Mouse (Mus musculus): ENCODE data around the gene Reep6. TPM values are rescaled to one million over a fixed set of nuclear protein-coding genes. Genes with fewer than 3 reads are reported as not detected.

The Reep6 gene
- polyA plus RNA-seq, 1 experiment from 2014 or later, result 5.7 TPM

- WGBS, result 81% methylated on average over 7 of the region's 7 CpGs
- Histone ChIP-seq H3K36me3 (peaks cover 56% of the 10 kb centered on the region), H3K4me1 (peaks cover 30% of the 10 kb centered on the region), H3K27ac (no peak overlapping the region), H3K9me3 (no peaks in the 10 kb centered on the region), H3K27me3 (no peaks in the 10 kb centered on the region), H3K9ac (no peak overlapping the region), H3K4me3 (no peak overlapping the region), H3K4me2 (replicated peaks) (no peak overlapping the region)
- no peak for ATAC-seq (ENCODE audit: insufficient number of reproducible peaks, insufficient read depth, low FRiP score, low TSS enrichment)
Measured at GRCm38 (mm10) chr10:80382641-80383365, 53.0 kb downstream of the Reep6 start.

- WGBS, result 67% methylated on average over 4 of the region's 4 CpGs
- H3K27me3 ChIP-seq, result no peaks in the 10 kb centered on the region
- 0 out of 2 replicates have a peak overlapping the region, but pooled peaks have one; percentile 81 for H3K4me2 ChIP-seq (replicated peaks)
- no peak for ATAC-seq (ENCODE audit: insufficient number of reproducible peaks, insufficient read depth, low FRiP score, low TSS enrichment)
- H3K4me3 ChIP-seq, result no peak overlapping the region
- H3K9me3 ChIP-seq, result no peaks in the 10 kb centered on the region
- H3K36me3 ChIP-seq, result peaks cover 56% of the 10 kb centered on the region
- H3K27ac ChIP-seq, result no peak overlapping the region
- peaks cover 35% of the 10 kb centered on the region for H3K4me1 ChIP-seq
- 0 out of 2 replicates have a peak overlapping the region, but pooled peaks have one; percentile 2 for H3K9ac ChIP-seq
Measured at GRCm38 (mm10) chr10:80383431-80383830, 53.7 kb downstream of the Reep6 start.

GRCm38 (mm10) chr10:80384115-80384639 lies 54.4 kb downstream of the Reep6 start:
- 0 out of 2 replicates have a peak overlapping the region, but pooled peaks have one; percentile 17 for H3K27ac ChIP-seq
- peaks cover 38% of the 10 kb centered on the region for H3K4me1 ChIP-seq
- no peaks in the 10 kb centered on the region for H3K9me3 ChIP-seq
- H3K4me2 ChIP-seq (replicated peaks), result peak overlapping the region; percentile 81
- no peak for ATAC-seq (ENCODE audit: insufficient number of reproducible peaks, insufficient read depth, low FRiP score, low TSS enrichment)
- H3K9ac ChIP-seq, result peak overlapping the region; percentile 90
- WGBS, result 78% methylated on average over 4 of the region's 4 CpGs
- H3K4me3 ChIP-seq, result peak overlapping the region; percentile 98
- H3K36me3 ChIP-seq, result peaks cover 55% of the 10 kb centered on the region
- no peaks in the 10 kb centered on the region for H3K27me3 ChIP-seq

- Histone ChIP-seq H3K27ac (peak overlapping the region; percentile 89), H3K9ac (peak overlapping the region; percentile 90), H3K4me1 (peaks cover 38% of the 10 kb centered on the region), H3K4me3 (peak overlapping the region; percentile 98), H3K27me3 (no peaks in the 10 kb centered on the region), H3K4me2 (replicated peaks) (peak overlapping the region; percentile 81), H3K9me3 (no peaks in the 10 kb centered on the region), H3K36me3 (peaks cover 51% of the 10 kb centered on the region)
- 75% methylated on average over 7 of the region's 7 CpGs for WGBS
- no peak for ATAC-seq (ENCODE audit: insufficient number of reproducible peaks, insufficient read depth, low FRiP score, low TSS enrichment)
Measured at GRCm38 (mm10) chr10:80384709-80385108, 55.0 kb downstream of the Reep6 start.

- H3K9me3 ChIP-seq, result no peaks in the 10 kb centered on the region
- peak overlapping the region; percentile 89 for H3K27ac ChIP-seq
- H3K4me2 ChIP-seq (replicated peaks), result peak overlapping the region; percentile 81
- peak overlapping the region; percentile 90 for H3K9ac ChIP-seq
- WGBS, result 8% methylated on average over 7 of the region's 7 CpGs
- ATAC-seq (ENCODE audit: insufficient number of reproducible peaks, insufficient read depth, low FRiP score, low TSS enrichment), result no peak
- H3K27me3 ChIP-seq, result no peaks in the 10 kb centered on the region
- H3K4me3 ChIP-seq, result peak overlapping the region; percentile 98
- H3K4me1 ChIP-seq, result peaks cover 38% of the 10 kb centered on the region
- peaks cover 53% of the 10 kb centered on the region for H3K36me3 ChIP-seq
Measured at GRCm38 (mm10) chr10:80385310-80385709, 55.6 kb downstream of the Reep6 start.

Small RNA genes within 50 kb of the gene (microRNA-seq; reads per million reads assigned to microRNA genes)
- not detected for gene Gm22721

Other genes starting within 250 kb of the Reep6 start
- 15.2 and 16.1 TPM in 2 replicates for gene Sbno2, start 224.4 kb upstream of the Reep6 start, polyA plus RNA-seq (2016; fragmentation: Nextera tagmentation; extraction: Ambion mirVana)
- gene Stk11, start 214.2 kb upstream of the Reep6 start, polyA plus RNA-seq (2016; fragmentation: Nextera tagmentation; extraction: Ambion mirVana), result 17.2 and 18.5 TPM in 2 replicates
- 457 and 481 TPM in 2 replicates for gene Atp5d, start 191.3 kb upstream of the Reep6 start, polyA plus RNA-seq (2016; fragmentation: Nextera tagmentation; extraction: Ambion mirVana)
- 8.4 and 8.5 TPM in 2 replicates for gene Cbarp, start 189.1 kb upstream of the Reep6 start, polyA plus RNA-seq (2016; fragmentation: Nextera tagmentation; extraction: Ambion mirVana)
- gene Midn, start 181.7 kb upstream of the Reep6 start, polyA plus RNA-seq (2016; fragmentation: Nextera tagmentation; extraction: Ambion mirVana), result 33.4 and 35.1 TPM in 2 replicates
- gene Cirbp, start 164.0 kb upstream of the Reep6 start, polyA plus RNA-seq (2016; fragmentation: Nextera tagmentation; extraction: Ambion mirVana), result 151 and 159 TPM in 2 replicates
- 11.6 and 13.0 TPM in 2 replicates for gene 1600002K03Rik, start 157.0 kb upstream of the Reep6 start, polyA plus RNA-seq (2016; fragmentation: Nextera tagmentation; extraction: Ambion mirVana)
- gene Efna2, start 150.5 kb upstream of the Reep6 start, polyA plus RNA-seq (2016; fragmentation: Nextera tagmentation; extraction: Ambion mirVana), result 55.8 and 56.9 TPM in 2 replicates
- 85.1 and 93.4 TPM in 2 replicates for gene Mum1, start 103.5 kb upstream of the Reep6 start, polyA plus RNA-seq (2016; fragmentation: Nextera tagmentation; extraction: Ambion mirVana)
- gene Ndufs7, start 80.8 kb upstream of the Reep6 start, polyA plus RNA-seq (2016; fragmentation: Nextera tagmentation; extraction: Ambion mirVana), result 260 and 269 TPM in 2 replicates
- 33.8 and 38.6 TPM in 2 replicates for gene Gamt, start 68.9 kb upstream of the Reep6 start, polyA plus RNA-seq (2016; fragmentation: Nextera tagmentation; extraction: Ambion mirVana)
- 70.7 and 71.8 TPM in 2 replicates for gene Dazap1, start 68.5 kb upstream of the Reep6 start, polyA plus RNA-seq (2016; fragmentation: Nextera tagmentation; extraction: Ambion mirVana)
- 851 and 902 TPM in 2 replicates for gene Rps15, start 37.5 kb upstream of the Reep6 start, polyA plus RNA-seq (2016; fragmentation: Nextera tagmentation; extraction: Ambion mirVana)
- 18.3 and 21.7 TPM in 2 replicates for gene Apc2, start 34.0 kb upstream of the Reep6 start, polyA plus RNA-seq (2016; fragmentation: Nextera tagmentation; extraction: Ambion mirVana)
- 50.0 and 50.3 TPM in 2 replicates for gene 2310011J03Rik, start 9.4 kb upstream of the Reep6 start, polyA plus RNA-seq (2016; fragmentation: Nextera tagmentation; extraction: Ambion mirVana)
- gene Pcsk4, start 455 bp upstream of the Reep6 start, polyA plus RNA-seq (2016; fragmentation: Nextera tagmentation; extraction: Ambion mirVana), result 4.5 and 5.1 TPM in 2 replicates
- gene Adamtsl5, start 18.5 kb downstream of the Reep6 start, polyA plus RNA-seq (2016; fragmentation: Nextera tagmentation; extraction: Ambion mirVana), result 1.0 and 2.2 TPM in 2 replicates
- gene Plk5, start 26.5 kb downstream of the Reep6 start, polyA plus RNA-seq (2016; fragmentation: Nextera tagmentation; extraction: Ambion mirVana), result 0.87 and 1.2 TPM in 2 replicates
- 13.1 and 14.9 TPM in 2 replicates for gene Mex3d, start 57.7 kb downstream of the Reep6 start, polyA plus RNA-seq (2016; fragmentation: Nextera tagmentation; extraction: Ambion mirVana)
- gene Mbd3, start 69.6 kb downstream of the Reep6 start, polyA plus RNA-seq (2016; fragmentation: Nextera tagmentation; extraction: Ambion mirVana), result 332 and 349 TPM in 2 replicates
- gene Uqcr11, start 76.9 kb downstream of the Reep6 start, polyA plus RNA-seq (2016; fragmentation: Nextera tagmentation; extraction: Ambion mirVana), result 403 and 464 TPM in 2 replicates
- gene Tcf3, start 103.7 kb downstream of the Reep6 start, polyA plus RNA-seq (2016; fragmentation: Nextera tagmentation; extraction: Ambion mirVana), result 251 and 258 TPM in 2 replicates
- 0.10 and 0.13 TPM in 2 replicates for gene Onecut3, start 164.9 kb downstream of the Reep6 start, polyA plus RNA-seq (2016; fragmentation: Nextera tagmentation; extraction: Ambion mirVana)
- 0.19 and 0.23 TPM in 2 replicates for gene Atp8b3, start 209.2 kb downstream of the Reep6 start, polyA plus RNA-seq (2016; fragmentation: Nextera tagmentation; extraction: Ambion mirVana)
- 32.9 and 33.1 TPM in 2 replicates for gene Rexo1, start 231.6 kb downstream of the Reep6 start, polyA plus RNA-seq (2016; fragmentation: Nextera tagmentation; extraction: Ambion mirVana)
- 12.4 and 12.5 TPM in 2 replicates for gene Klf16, start 247.4 kb downstream of the Reep6 start, polyA plus RNA-seq (2016; fragmentation: Nextera tagmentation; extraction: Ambion mirVana)

Measured in embryonic facial prominence, embryonic 12.5 days (tissue).